Mouse (Mus musculus) bone marrow macrophage, adult 2 months (primary cell): Measurements from ENCODE around the gene Rasgrp4.
"Not testable (repeated sequence)": the region's sequence is repeated elsewhere in the genome, so short reads cannot be mapped to it uniquely, and the experiment has no call there.

ENCODE experiments used
- CTCF ChIP-seq: IDR thresholded peaks from 2 replicates; pipeline ENCODE4 v1.5.1; 2012; ENCODE audit warnings: low read depth, mild to moderate bottlenecking, low read length, moderate library complexity
- POLR2A ChIP-seq: IDR thresholded peaks from 2 replicates; pipeline ENCODE4 v1.6.1; 2012; ENCODE audit warnings: mild to moderate bottlenecking, low read depth, low read length, borderline replicate concordance

DNA sequence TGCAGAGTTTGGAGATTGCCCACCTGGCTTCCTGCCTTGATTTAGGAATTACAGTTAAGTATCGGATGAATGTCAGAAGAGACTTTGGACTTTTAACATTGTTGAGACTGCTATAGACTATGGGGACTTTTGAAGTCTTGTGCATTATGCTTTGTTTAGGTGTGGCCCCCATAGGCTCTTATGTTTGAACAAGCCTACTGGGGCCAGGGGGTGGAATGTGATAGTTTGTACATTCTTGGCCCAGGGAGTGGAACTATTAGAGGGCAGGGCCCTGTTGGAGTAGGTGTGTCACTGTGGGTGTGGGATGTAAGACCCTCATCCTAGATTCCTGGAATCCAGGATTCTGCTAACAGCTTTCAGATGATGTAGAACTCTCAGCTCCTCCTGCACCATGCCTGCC, 59.6 kb downstream of the Rasgrp4 start:
- not testable (repeated sequence) for TF ChIP-seq POLR2A, CTCF
